Mouse (Mus musculus): Measurements from ENCODE around the gene Cog2.

GRCm38 (mm10) chr8:124489786-124490185 lies 30.8 kb upstream of the Cog2 start:
- TF ChIP-seq ZMIZ1 (IDR thresholded peaks at IDR 0.05; ENCODE audit: low read depth, low read length) (no peak), MXI1 (IDR thresholded peaks at IDR 0.05; ENCODE audit: low read depth, low read length) (no peak), POLR2A (IDR thresholded peaks at IDR 0.05; ENCODE audit: control insufficient read depth in 1 of 2, insufficient read depth in 1 of 2, low read depth in 1 of 2, low read length in 2 of 2, poor library complexity in 1 of 2) (no peak)
